10 mouse cellular contexts compared by ENCODE assay signal in genomic region chr2:74727640-74728302, GRCm38 (mm10). TPM values are rescaled to one million over a fixed set of nuclear protein-coding genes. Genes with fewer than 3 reads are reported as not detected.
DNase-seq lines count a peak whose midpoint lies in the region; ATAC-seq and TF ChIP-seq lines count a peak whose summit lies in the region.
"Had no signal": no experiment of that assay in that cellular context is flagged by ENCODE, and none has a peak within 500 bp of the region (broad histone marks: within the 10 kb centered on the region; RNA-seq: fewer than 3 reads in every experiment).

No protein-coding gene starts in this region.

- TF ChIP-seq CTCF in forebrain, postnatal 0 days (IDR thresholded peaks at IDR 0.05; ENCODE audit: low read depth) = no peak
- no peak for TF ChIP-seq CTCF in left cerebral cortex, adult 2 months (IDR thresholded peaks at IDR 0.05)
- TF ChIP-seq CTCF in layer of hippocampus, adult 2 months (conservative IDR thresholded peaks at IDR 0.05) = no peak

- H3K36me3 ChIP-seq in forebrain, embryonic 13.5 days (ENCODE audit: poor library complexity, severe bottlenecking) = no peaks in the 10 kb centered on the region
- no peaks in the 10 kb centered on the region for H3K36me3 ChIP-seq in forebrain, postnatal 0 days (ENCODE audit: insufficient read depth)
- no peaks in the 10 kb centered on the region for H3K36me3 ChIP-seq in liver, embryonic 12.5 days
- no peaks in the 10 kb centered on the region for H3K36me3 ChIP-seq in hindbrain, embryonic 15.5 days
- H3K36me3 ChIP-seq in neural tube, embryonic 14.5 days (ENCODE audit: control insufficient read depth, insufficient read depth, low read length) = peaks cover 19% of the 10 kb centered on the region

- H3K27me3 ChIP-seq in forebrain, embryonic 13.5 days = peaks cover 99% of the 10 kb centered on the region
- H3K27me3 ChIP-seq in forebrain, postnatal 0 days (ENCODE audit: insufficient read depth, low read length) = peaks cover 97% of the 10 kb centered on the region
- H3K27me3 ChIP-seq in liver, embryonic 12.5 days (replicated peaks) = peaks cover 98% of the 10 kb centered on the region
- peaks cover 73% of the 10 kb centered on the region for H3K27me3 ChIP-seq in hindbrain, embryonic 15.5 days
- no peaks in the 10 kb centered on the region for H3K27me3 ChIP-seq in neural tube, embryonic 14.5 days (ENCODE audit: control insufficient read depth, insufficient read depth, low read length)

- peak overlapping the region; percentile 3; the same call in 1 of the 2 replicates for H3K4me3 ChIP-seq in forebrain, embryonic 13.5 days
- no peak overlapping the region for H3K4me3 ChIP-seq in forebrain, postnatal 0 days (ENCODE audit: low read depth, low read length)
- H3K4me3 ChIP-seq in liver, embryonic 12.5 days = peak overlapping the region; percentile 33
- peak overlapping the region; percentile 49 for H3K4me3 ChIP-seq in hindbrain, embryonic 15.5 days
- H3K4me3 ChIP-seq in neural tube, embryonic 14.5 days (ENCODE audit: low read depth, low read length) = peak overlapping the region; percentile 34
- H3K4me3 ChIP-seq in left cerebral cortex, adult 2 months = no peak overlapping the region
- no peak overlapping the region for H3K4me3 ChIP-seq in layer of hippocampus, adult 2 months

- WGBS in forebrain, embryonic 13.5 days = under 1% methylated on average over 25 of the region's 25 CpGs
- under 1% methylated on average over 25 of the region's 25 CpGs for WGBS in forebrain, postnatal 0 days
- WGBS in liver, embryonic 12.5 days (ENCODE audit: insufficient replicate concordance) = 7% methylated on average over 25 of the region's 25 CpGs
- 1% methylated on average over 24 of the region's 25 CpGs for WGBS in hindbrain, embryonic 15.5 days
- 3% methylated on average over 25 of the region's 25 CpGs for WGBS in neural tube, embryonic 14.5 days

- no peak for ATAC-seq in forebrain, embryonic 13.5 days
- no peak for ATAC-seq in forebrain, postnatal 0 days
- ATAC-seq in liver, embryonic 12.5 days = no peak
- ATAC-seq in hindbrain, embryonic 15.5 days (ENCODE audit: low FRiP score, low read depth) = 0 out of 2 replicates have a peak, but pooled peaks have one; percentile 13
- ATAC-seq in neural tube, embryonic 14.5 days (ENCODE audit: low read depth) = peak; percentile 47; the same call in 1 of the 2 replicates

- intact Hi-C loops in left cerebral cortex, adult 2 months (cut with DNase I) = loop anchor here (5.0 kb wide), 1 partner anchor 70 kb away; the partner anchor contains the start of gene Evx2

- H3K9ac ChIP-seq in forebrain, embryonic 13.5 days = no peak overlapping the region
- no peak overlapping the region for H3K9ac ChIP-seq in forebrain, postnatal 0 days
- no peak overlapping the region for H3K9ac ChIP-seq in liver, embryonic 12.5 days
- peak overlapping the region; percentile 55 for H3K9ac ChIP-seq in hindbrain, embryonic 15.5 days
- H3K9ac ChIP-seq in neural tube, embryonic 14.5 days (replicated peaks; ENCODE audit: low read depth, low read length) = peak overlapping the region; percentile 46

- no peak overlapping the region for H3K27ac ChIP-seq in forebrain, embryonic 13.5 days
- H3K27ac ChIP-seq in forebrain, postnatal 0 days (ENCODE audit: low read depth, low read length) = no peak overlapping the region
- no peak overlapping the region for H3K27ac ChIP-seq in liver, embryonic 12.5 days
- H3K27ac ChIP-seq in hindbrain, embryonic 15.5 days (replicated peaks) = peak overlapping the region; percentile 85
- H3K27ac ChIP-seq in neural tube, embryonic 14.5 days (ENCODE audit: low read depth, low read length) = peak overlapping the region; percentile 83
- H3K27ac ChIP-seq in left cerebral cortex, adult 2 months = no peak overlapping the region
- no peak overlapping the region for H3K27ac ChIP-seq in layer of hippocampus, adult 2 months

- peaks cover 2% of the 10 kb centered on the region; the same call in 1 of the 2 replicates for H3K4me1 ChIP-seq in forebrain, embryonic 13.5 days
- no peaks in the 10 kb centered on the region for H3K4me1 ChIP-seq in forebrain, postnatal 0 days (ENCODE audit: insufficient read depth)
- H3K4me1 ChIP-seq in liver, embryonic 12.5 days = peaks cover 5% of the 10 kb centered on the region; the same call in 1 of the 2 replicates
- peaks cover 20% of the 10 kb centered on the region for H3K4me1 ChIP-seq in hindbrain, embryonic 15.5 days (replicated peaks)
- peaks cover 87% of the 10 kb centered on the region for H3K4me1 ChIP-seq in neural tube, embryonic 14.5 days (ENCODE audit: control insufficient read depth, insufficient read depth, low read length)

- no peak for DNase-seq in forebrain, postnatal 0 days
- no peak for DNase-seq in liver
- no peak for DNase-seq in left cerebral cortex, adult 2 months (ENCODE audit: extremely low spot score in 1 of 2, low spot score in 2 of 2)
- no peak for DNase-seq in layer of hippocampus, adult 2 months (ENCODE audit: low spot score in 2 of 2)
- DNase-seq: cerebellum, adult 18-20 months had no signal

- no peak overlapping the region for H3K4me2 ChIP-seq in forebrain, embryonic 13.5 days
- H3K4me2 ChIP-seq in forebrain, postnatal 0 days (ENCODE audit: low read depth) = no peak overlapping the region
- H3K4me2 ChIP-seq in liver, embryonic 12.5 days = peak overlapping the region; percentile 54
- peak overlapping the region; percentile 60 for H3K4me2 ChIP-seq in hindbrain, embryonic 15.5 days
- H3K4me2 ChIP-seq in neural tube, embryonic 14.5 days (ENCODE audit: low read depth, low read length) = peak overlapping the region; percentile 68

- H3K9me3 ChIP-seq in forebrain, embryonic 13.5 days (replicated peaks) = no peaks in the 10 kb centered on the region
- H3K9me3 ChIP-seq in forebrain, postnatal 0 days (ENCODE audit: low read length) = no peaks in the 10 kb centered on the region
- H3K9me3 ChIP-seq in liver, embryonic 12.5 days (replicated peaks) = no peaks in the 10 kb centered on the region
- no peaks in the 10 kb centered on the region for H3K9me3 ChIP-seq in hindbrain, embryonic 15.5 days
- no peaks in the 10 kb centered on the region for H3K9me3 ChIP-seq in neural tube, embryonic 14.5 days (ENCODE audit: control insufficient read depth, low read length)

RNA-seq across cellular contexts. Expression of gene Gm28230, which starts 1.2 kb away (rescaled TPM):
- polyA plus RNA-seq in forebrain, embryonic 13.5 days (2015; fragmentation: Nextera tagmentation; extraction: Ambion mirVana) = not detected in 2 replicates
- not detected in 2 replicates for total RNA-seq in forebrain, postnatal 0 days (2014; rRNA removed)
- polyA plus RNA-seq in forebrain, postnatal 0 days (2015; fragmentation: Nextera tagmentation; extraction: Ambion mirVana) = not detected in 2 replicates
- not detected in 2 replicates for polyA plus RNA-seq in liver, embryonic 12.5 days (2016; fragmentation: Nextera tagmentation; extraction: Ambion mirVana)
- polyA plus RNA-seq in hindbrain, embryonic 15.5 days (2015; fragmentation: Nextera tagmentation; extraction: Ambion mirVana) = 0.87 and 1.6 TPM in 2 replicates
- 1.4 and 2.5 TPM in 2 replicates for polyA plus RNA-seq in neural tube, embryonic 14.5 days (2014; fragmentation: Nextera tagmentation; extraction: Ambion mirVana)
- total RNA-seq in left cerebral cortex, adult 2 months (2021) = not detected
- total RNA-seq in layer of hippocampus, adult 2 months (2021) = not detected
- polyA plus RNA-seq: C2C12 had no signal

RNA-seq across cellular contexts. Expression of gene Hoxd4, which starts 16.0 kb away (rescaled TPM):
- polyA plus RNA-seq in forebrain, embryonic 13.5 days (2015; fragmentation: Nextera tagmentation; extraction: Ambion mirVana) = not detected in 2 replicates
- total RNA-seq in forebrain, postnatal 0 days (2014; rRNA removed) = not detected in 2 replicates
- not detected in 2 replicates for polyA plus RNA-seq in forebrain, postnatal 0 days (2015; fragmentation: Nextera tagmentation; extraction: Ambion mirVana)
- polyA plus RNA-seq in liver, embryonic 12.5 days (2016; fragmentation: Nextera tagmentation; extraction: Ambion mirVana) = not detected in 2 replicates
- polyA plus RNA-seq in hindbrain, embryonic 15.5 days (2015; fragmentation: Nextera tagmentation; extraction: Ambion mirVana) = 2.7 and 3.3 TPM in 2 replicates
- polyA plus RNA-seq in neural tube, embryonic 14.5 days (2014; fragmentation: Nextera tagmentation; extraction: Ambion mirVana) = 4.7 and 5.5 TPM in 2 replicates
- total RNA-seq in left cerebral cortex, adult 2 months (2021) = not detected
- not detected for total RNA-seq in layer of hippocampus, adult 2 months (2021)
- polyA plus RNA-seq: C2C12 had no signal

RNA-seq across cellular contexts. Expression of gene Hoxd3, which starts 16.0 kb away (rescaled TPM):
- not detected in 2 replicates for polyA plus RNA-seq in forebrain, embryonic 13.5 days (2015; fragmentation: Nextera tagmentation; extraction: Ambion mirVana)
- not detected in 2 replicates for total RNA-seq in forebrain, postnatal 0 days (2014; rRNA removed)
- not detected in 2 replicates for polyA plus RNA-seq in forebrain, postnatal 0 days (2015; fragmentation: Nextera tagmentation; extraction: Ambion mirVana)
- 0.18 and 0.30 TPM in 2 replicates for polyA plus RNA-seq in liver, embryonic 12.5 days (2016; fragmentation: Nextera tagmentation; extraction: Ambion mirVana)
- polyA plus RNA-seq in hindbrain, embryonic 15.5 days (2015; fragmentation: Nextera tagmentation; extraction: Ambion mirVana) = 49.4 and 51.8 TPM in 2 replicates
- 13.5 and 13.9 TPM in 2 replicates for polyA plus RNA-seq in neural tube, embryonic 14.5 days (2014; fragmentation: Nextera tagmentation; extraction: Ambion mirVana)
- not detected for total RNA-seq in left cerebral cortex, adult 2 months (2021)
- total RNA-seq in layer of hippocampus, adult 2 months (2021) = not detected
- polyA plus RNA-seq: C2C12 had no signal

RNA-seq across cellular contexts. Expression of gene Hoxd8, which starts 23.4 kb away (rescaled TPM):
- not detected in 2 replicates for polyA plus RNA-seq in forebrain, embryonic 13.5 days (2015; fragmentation: Nextera tagmentation; extraction: Ambion mirVana)
- 0.10 TPM in 1 of 2 replicates, not detected in the other for total RNA-seq in forebrain, postnatal 0 days (2014; rRNA removed)
- polyA plus RNA-seq in forebrain, postnatal 0 days (2015; fragmentation: Nextera tagmentation; extraction: Ambion mirVana) = 0.22 TPM in 1 of 2 replicates, not detected in the other
- polyA plus RNA-seq in liver, embryonic 12.5 days (2016; fragmentation: Nextera tagmentation; extraction: Ambion mirVana) = 0.11 and 0.14 TPM in 2 replicates
- 0.73 and 1.3 TPM in 2 replicates for polyA plus RNA-seq in hindbrain, embryonic 15.5 days (2015; fragmentation: Nextera tagmentation; extraction: Ambion mirVana)
- 19.9 and 23.6 TPM in 2 replicates for polyA plus RNA-seq in neural tube, embryonic 14.5 days (2014; fragmentation: Nextera tagmentation; extraction: Ambion mirVana)
- not detected for total RNA-seq in left cerebral cortex, adult 2 months (2021)
- total RNA-seq in layer of hippocampus, adult 2 months (2021) = not detected
- polyA plus RNA-seq: C2C12 had no signal

RNA-seq across cellular contexts. Expression of gene Hoxd9, which starts 30.2 kb away (rescaled TPM):
- not detected in 2 replicates for polyA plus RNA-seq in forebrain, embryonic 13.5 days (2015; fragmentation: Nextera tagmentation; extraction: Ambion mirVana)
- not detected in 2 replicates for total RNA-seq in forebrain, postnatal 0 days (2014; rRNA removed)
- not detected in 2 replicates for polyA plus RNA-seq in forebrain, postnatal 0 days (2015; fragmentation: Nextera tagmentation; extraction: Ambion mirVana)
- polyA plus RNA-seq in liver, embryonic 12.5 days (2016; fragmentation: Nextera tagmentation; extraction: Ambion mirVana) = 0.06 TPM in 1 of 2 replicates, not detected in the other
- not detected in 2 replicates for polyA plus RNA-seq in hindbrain, embryonic 15.5 days (2015; fragmentation: Nextera tagmentation; extraction: Ambion mirVana)
- polyA plus RNA-seq in neural tube, embryonic 14.5 days (2014; fragmentation: Nextera tagmentation; extraction: Ambion mirVana) = 20.9 and 37.4 TPM in 2 replicates
- not detected for total RNA-seq in left cerebral cortex, adult 2 months (2021)
- not detected for total RNA-seq in layer of hippocampus, adult 2 months (2021)
- polyA plus RNA-seq: C2C12 had no signal

Comparison
In these comparisons a context has a peak if more than half of its experiments do, and no peak if none do; other contexts are left out.
1. H3K4me3 ChIP-seq: peak in forebrain, embryonic 13.5 days (single experiment), liver, embryonic 12.5 days (single experiment), hindbrain, embryonic 15.5 days (single experiment) and neural tube, embryonic 14.5 days (single experiment); none in forebrain, postnatal 0 days (single experiment), left cerebral cortex, adult 2 months (single experiment) and layer of hippocampus, adult 2 months (single experiment).
2. ATAC-seq: peak in hindbrain, embryonic 15.5 days (single experiment) and neural tube, embryonic 14.5 days (single experiment); none in forebrain, embryonic 13.5 days (single experiment), forebrain, postnatal 0 days (single experiment) and liver, embryonic 12.5 days (single experiment).
3. H3K27ac ChIP-seq: peak in hindbrain, embryonic 15.5 days (single experiment) and neural tube, embryonic 14.5 days (single experiment); none in forebrain, embryonic 13.5 days (single experiment), forebrain, postnatal 0 days (single experiment), liver, embryonic 12.5 days (single experiment), left cerebral cortex, adult 2 months (single experiment) and layer of hippocampus, adult 2 months (single experiment).
4. H3K4me2 ChIP-seq: peak in liver, embryonic 12.5 days (single experiment), hindbrain, embryonic 15.5 days (single experiment) and neural tube, embryonic 14.5 days (single experiment); none in forebrain, embryonic 13.5 days (single experiment) and forebrain, postnatal 0 days (single experiment).
5. H3K9ac ChIP-seq: peak in hindbrain, embryonic 15.5 days (single experiment) and neural tube, embryonic 14.5 days (single experiment); none in forebrain, embryonic 13.5 days (single experiment), forebrain, postnatal 0 days (single experiment) and liver, embryonic 12.5 days (single experiment).
6. RNA of gene Hoxd3, which starts 16.0 kb away (polyA plus RNA-seq): 49.4 to 51.8 TPM in hindbrain, embryonic 15.5 days and 13.5 to 13.9 TPM in neural tube, embryonic 14.5 days; 0.18 to 0.30 TPM in liver, embryonic 12.5 days, not detected in forebrain, embryonic 13.5 days and not detected in forebrain, postnatal 0 days; every median in the first group is over 10 times any median in the second.